Mouse (Mus musculus): ENCODE data around the gene Tmem160. TPM values are rescaled to one million over a fixed set of nuclear protein-coding genes. Genes with fewer than 3 reads are reported as not detected.

The Tmem160 gene
- polyA plus RNA-seq, 1 experiment from 2014 or later: 62.0 TPM

- no peaks in the 10 kb centered on the region for H3K27me3 ChIP-seq
- peaks cover 2% of the 10 kb centered on the region; the same call in 1 of the 2 replicates for H3K9me3 ChIP-seq
- H3K27ac ChIP-seq: peak overlapping the region; percentile 72
- peaks cover 26% of the 10 kb centered on the region for H3K36me3 ChIP-seq
- WGBS: under 1% methylated on average over 23 of the region's 23 CpGs
- peaks cover 7% of the 10 kb centered on the region for H3K4me1 ChIP-seq (replicated peaks)
- peak; percentile 44; the same call in 1 of the 2 replicates for ATAC-seq (ENCODE audit: insufficient number of reproducible peaks, insufficient read depth, low FRiP score, low TSS enrichment, low read depth)
- peak overlapping the region; percentile 75 for H3K9ac ChIP-seq (replicated peaks)
- H3K4me2 ChIP-seq: peak overlapping the region; percentile 92
- H3K4me3 ChIP-seq (replicated peaks): peak overlapping the region; percentile 82
Observed at GRCm38 (mm10) chr7:16453118-16453711, 636 bp downstream of the Tmem160 start.

GRCm38 (mm10) chr7:16455016-16455415 lies 2.4 kb downstream of the Tmem160 start:
- H3K4me3 ChIP-seq (replicated peaks): no peak overlapping the region
- no peak overlapping the region for H3K9ac ChIP-seq (replicated peaks)
- H3K27me3 ChIP-seq: no peaks in the 10 kb centered on the region
- H3K36me3 ChIP-seq: peaks cover 32% of the 10 kb centered on the region
- H3K4me2 ChIP-seq: no peak overlapping the region
- ATAC-seq (ENCODE audit: insufficient number of reproducible peaks, insufficient read depth, low FRiP score, low TSS enrichment, low read depth): no peak
- no peak overlapping the region for H3K27ac ChIP-seq
- 93% methylated on average over 14 of the region's 14 CpGs for WGBS
- peaks cover 9% of the 10 kb centered on the region; the same call in 1 of the 2 replicates for H3K9me3 ChIP-seq
- peaks cover 7% of the 10 kb centered on the region for H3K4me1 ChIP-seq (replicated peaks)

- no peak overlapping the region for H3K9ac ChIP-seq (replicated peaks)
- ATAC-seq (ENCODE audit: insufficient number of reproducible peaks, insufficient read depth, low FRiP score, low TSS enrichment, low read depth): no peak
- 84% methylated on average over 5 of the region's 5 CpGs for WGBS
Observed at GRCm38 (mm10) chr7:16456289-16456688, 3.7 kb downstream of the Tmem160 start.

GRCm38 (mm10) chr7:16460566-16460965 lies 8.0 kb downstream of the Tmem160 start:
- Histone ChIP-seq H3K4me3 (replicated peaks) (no peak overlapping the region), H3K36me3 (peaks cover 25% of the 10 kb centered on the region), H3K9me3 (peaks cover 9% of the 10 kb centered on the region; the same call in 1 of the 2 replicates), H3K4me2 (no peak overlapping the region), H3K27me3 (peaks cover 32% of the 10 kb centered on the region), H3K9ac (replicated peaks) (no peak overlapping the region), H3K4me1 (replicated peaks) (0 out of 2 replicates have a peak, but pooled peaks cover 6% of the 10 kb centered on the region), H3K27ac (no peak overlapping the region)
- ATAC-seq (ENCODE audit: insufficient number of reproducible peaks, insufficient read depth, low FRiP score, low TSS enrichment, low read depth): no peak
- WGBS: 65% methylated on average over 13 of the region's 13 CpGs

More at GRCm38 (mm10) chr7:16456289-16456688, 3.7 kb downstream of the Tmem160 start:
- Histone ChIP-seq H3K9me3 (peaks cover 9% of the 10 kb centered on the region; the same call in 1 of the 2 replicates), H3K4me3 (replicated peaks) (no peak overlapping the region), H3K27ac (no peak overlapping the region), H3K36me3 (peaks cover 32% of the 10 kb centered on the region), H3K4me1 (replicated peaks) (peaks cover 10% of the 10 kb centered on the region), H3K27me3 (peaks cover 12% of the 10 kb centered on the region; the same call in 1 of the 2 replicates), H3K4me2 (no peak overlapping the region)

GRCm38 (mm10) chr7:16461151-16461550 lies 8.6 kb downstream of the Tmem160 start:
- H3K4me2 ChIP-seq: no peak overlapping the region
- H3K4me1 ChIP-seq (replicated peaks): 0 out of 2 replicates have a peak, but pooled peaks cover 6% of the 10 kb centered on the region

GRCm38 (mm10) chr7:16461705-16462104 lies 9.1 kb downstream of the Tmem160 start:
- peaks cover 14% of the 10 kb centered on the region for H3K36me3 ChIP-seq
- H3K27me3 ChIP-seq: peaks cover 32% of the 10 kb centered on the region
- H3K4me1 ChIP-seq (replicated peaks): 0 out of 2 replicates have a peak, but pooled peaks cover 6% of the 10 kb centered on the region
- no peak overlapping the region for H3K27ac ChIP-seq
- ATAC-seq (ENCODE audit: insufficient number of reproducible peaks, insufficient read depth, low FRiP score, low TSS enrichment, low read depth): no peak
- H3K9me3 ChIP-seq: peaks cover 9% of the 10 kb centered on the region; the same call in 1 of the 2 replicates
- H3K4me2 ChIP-seq: no peak overlapping the region
- WGBS: 82% methylated on average over 6 of the region's 6 CpGs
- no peak overlapping the region for H3K4me3 ChIP-seq (replicated peaks)
- no peak overlapping the region for H3K9ac ChIP-seq (replicated peaks)

More at GRCm38 (mm10) chr7:16461151-16461550, 8.6 kb downstream of the Tmem160 start:
- Histone ChIP-seq H3K4me3 (replicated peaks) (no peak overlapping the region), H3K27ac (no peak overlapping the region), H3K27me3 (peaks cover 32% of the 10 kb centered on the region), H3K36me3 (peaks cover 19% of the 10 kb centered on the region), H3K9ac (replicated peaks) (no peak overlapping the region), H3K9me3 (peaks cover 9% of the 10 kb centered on the region; the same call in 1 of the 2 replicates)
- no peak for ATAC-seq (ENCODE audit: insufficient number of reproducible peaks, insufficient read depth, low FRiP score, low TSS enrichment, low read depth)
- WGBS: 64% methylated on average over 6 of the region's 6 CpGs

- H3K9ac ChIP-seq (replicated peaks): no peak overlapping the region
Observed at GRCm38 (mm10) chr7:16463214-16463613, 10.6 kb downstream of the Tmem160 start.

GRCm38 (mm10) chr7:16465160-16465559 lies 12.6 kb downstream of the Tmem160 start:
- no peak overlapping the region for H3K27ac ChIP-seq
- peaks cover 53% of the 10 kb centered on the region for H3K27me3 ChIP-seq
- WGBS: 12% methylated on average over 8 of the region's 8 CpGs
- H3K4me1 ChIP-seq (replicated peaks): peaks cover 6% of the 10 kb centered on the region; the same call in 1 of the 2 replicates
- no peak overlapping the region for H3K9ac ChIP-seq (replicated peaks)
- H3K4me2 ChIP-seq: no peak overlapping the region
- no peak for ATAC-seq (ENCODE audit: insufficient number of reproducible peaks, insufficient read depth, low FRiP score, low TSS enrichment, low read depth)
- 0 out of 2 replicates have a peak, but pooled peaks cover 2% of the 10 kb centered on the region for H3K9me3 ChIP-seq
- no peak overlapping the region for H3K4me3 ChIP-seq (replicated peaks)
- no peaks in the 10 kb centered on the region for H3K36me3 ChIP-seq

More at GRCm38 (mm10) chr7:16463214-16463613, 10.6 kb downstream of the Tmem160 start:
- ATAC-seq (ENCODE audit: insufficient number of reproducible peaks, insufficient read depth, low FRiP score, low TSS enrichment, low read depth): 0 out of 2 replicates have a peak, but pooled peaks have one; percentile 43
- no peak overlapping the region for H3K27ac ChIP-seq
- H3K4me1 ChIP-seq (replicated peaks): peaks cover 6% of the 10 kb centered on the region; the same call in 1 of the 2 replicates
- peaks cover 6% of the 10 kb centered on the region; the same call in 1 of the 2 replicates for H3K9me3 ChIP-seq
- peaks cover 35% of the 10 kb centered on the region for H3K27me3 ChIP-seq
- no peak overlapping the region for H3K4me2 ChIP-seq
- no peak overlapping the region for H3K4me3 ChIP-seq (replicated peaks)
- WGBS: 2% methylated on average over 14 of the region's 14 CpGs
- H3K36me3 ChIP-seq: peaks cover 6% of the 10 kb centered on the region; the same call in 1 of the 2 replicates

GRCm38 (mm10) chr7:16465568-16465967 lies 13.0 kb downstream of the Tmem160 start:
- Histone ChIP-seq H3K27me3 (peaks cover 53% of the 10 kb centered on the region), H3K9me3 (0 out of 2 replicates have a peak, but pooled peaks cover 3% of the 10 kb centered on the region), H3K4me2 (no peak overlapping the region), H3K27ac (no peak overlapping the region), H3K9ac (replicated peaks) (no peak overlapping the region), H3K4me3 (replicated peaks) (no peak overlapping the region), H3K4me1 (replicated peaks) (peaks cover 4% of the 10 kb centered on the region; the same call in 1 of the 2 replicates), H3K36me3 (no peaks in the 10 kb centered on the region)
- WGBS: 93% methylated on average over 5 of the region's 5 CpGs
- ATAC-seq (ENCODE audit: insufficient number of reproducible peaks, insufficient read depth, low FRiP score, low TSS enrichment, low read depth): no peak

- WGBS: 72% methylated on average over 4 of the region's 4 CpGs
- Histone ChIP-seq H3K36me3 (no peaks in the 10 kb centered on the region), H3K4me2 (no peak overlapping the region), H3K9me3 (0 out of 2 replicates have a peak, but pooled peaks cover 3% of the 10 kb centered on the region), H3K9ac (replicated peaks) (no peak overlapping the region), H3K4me3 (replicated peaks) (no peak overlapping the region), H3K4me1 (replicated peaks) (peaks cover 3% of the 10 kb centered on the region; the same call in 1 of the 2 replicates), H3K27ac (no peak overlapping the region), H3K27me3 (peaks cover 53% of the 10 kb centered on the region)
- ATAC-seq (ENCODE audit: insufficient number of reproducible peaks, insufficient read depth, low FRiP score, low TSS enrichment, low read depth): no peak
Observed at GRCm38 (mm10) chr7:16466565-16466964, 14.0 kb downstream of the Tmem160 start.

GRCm38 (mm10) chr7:16468115-16468514 lies 15.5 kb downstream of the Tmem160 start:
- Histone ChIP-seq H3K36me3 (no peaks in the 10 kb centered on the region), H3K9ac (replicated peaks) (no peak overlapping the region), H3K9me3 (0 out of 2 replicates have a peak, but pooled peaks cover 3% of the 10 kb centered on the region), H3K27me3 (peaks cover 60% of the 10 kb centered on the region), H3K4me1 (replicated peaks) (no peaks in the 10 kb centered on the region; the same call in 1 of the 2 replicates), H3K27ac (no peak overlapping the region), H3K4me2 (no peak overlapping the region), H3K4me3 (replicated peaks) (no peak overlapping the region)
- 25% methylated on average over 5 of the region's 5 CpGs for WGBS
- no peak for ATAC-seq (ENCODE audit: insufficient number of reproducible peaks, insufficient read depth, low FRiP score, low TSS enrichment, low read depth)

Measured in limb, embryonic 12.5 days (tissue).